Mouse (Mus musculus) neural tube, embryonic 15.5 days (tissue): Measurements from ENCODE around the gene Cpm. TPM values are rescaled to one million over a fixed set of nuclear protein-coding genes. Genes with fewer than 3 reads are reported as not detected.
A peak's percentile ranks its signal among the peaks of the same experiment; 100 is the strongest.

Experiments
- ATAC-seq: fragments of 200-750 bp; cut with Nextera tagmentation; 2 replicates; pipeline ENCODE4 v1.8.0; 2017; ENCODE audit warnings: mild to moderate bottlenecking, moderate TSS enrichment, moderate library complexity; ENCODE audit not compliant: low FRiP score
- H3K27ac ChIP-seq: fragments of 300-500 bp; sonication (generic); replicated peaks from 2 replicates; pipeline ENCODE4 v1.5.1; 2015; ENCODE audit warnings: mild to moderate bottlenecking, inconsistent platforms
- H3K27me3 ChIP-seq: fragments of 300-500 bp; sonication (generic); replicated peaks from 2 replicates; pipeline ENCODE4 v1.6.1; 2015; ENCODE audit warnings: inconsistent platforms
- H3K36me3 ChIP-seq: fragments of 300-500 bp; sonication (generic); 2 replicates; pipeline ENCODE4 v1.6.1; 2015; ENCODE audit warnings: inconsistent platforms
- H3K4me1 ChIP-seq: fragments of 300-500 bp; sonication (generic); 2 replicates; pipeline ENCODE4 v1.6.1; 2015; ENCODE audit warnings: inconsistent platforms
- H3K4me2 ChIP-seq: fragments of 300-500 bp; sonication (generic); 2 replicates; pipeline ENCODE4 v1.6.1; 2015; ENCODE audit warnings: inconsistent platforms, mild to moderate bottlenecking, moderate library complexity
- H3K4me3 ChIP-seq: fragments of 300-500 bp; sonication (generic); replicated peaks from 2 replicates; pipeline ENCODE4 v1.5.1; 2015; ENCODE audit warnings: mild to moderate bottlenecking, inconsistent platforms
- H3K9ac ChIP-seq: fragments of 300-500 bp; sonication (generic); replicated peaks from 2 replicates; pipeline ENCODE4 v1.6.1; 2015; ENCODE audit warnings: mild to moderate bottlenecking, inconsistent platforms
- H3K9me3 ChIP-seq: fragments of 300-500 bp; sonication (generic); replicated peaks from 2 replicates; pipeline ENCODE4 v1.6.1; 2016; ENCODE audit warnings: inconsistent platforms
- WGBS: fragments of 180-500 bp; shearing (Covaris S2); methylation state at CpG from one replicate; pipeline ENCODE4 v1.1.7; 2015; ENCODE audit warnings: mixed read lengths; 5-methylcytosine and 5-hydroxymethylcytosine counted together
- polyA plus RNA-seq: library from polyadenylated mRNA; unstranded; fragments of >200 nt; fragmentation: Nextera tagmentation; extraction: Ambion mirVana; gene quantifications from 2 replicates; pipeline ENCODE4 v1.2.1, GENCODE M21; 2015

Gene Cpm
- polyA plus RNA-seq, 1 experiment from 2014 or later, result 4.1 TPM

GRCm38 (mm10) chr10:117642491-117643262 is 13.4 kb downstream of the Cpm start:
- no peaks in the 10 kb centered on the region for H3K9me3 ChIP-seq
- no peaks in the 10 kb centered on the region for H3K27me3 ChIP-seq
- H3K4me3 ChIP-seq, result no peak overlapping the region
- H3K9ac ChIP-seq, result no peak overlapping the region
- H3K4me2 ChIP-seq, result no peak overlapping the region
- H3K36me3 ChIP-seq, result no peaks in the 10 kb centered on the region
- WGBS, result 95% methylated on average over 15 of the region's 15 CpGs
- no peak for ATAC-seq
- no peak overlapping the region for H3K27ac ChIP-seq
- peaks cover 15% of the 10 kb centered on the region; the same call in 1 of the 2 replicates for H3K4me1 ChIP-seq

- no peak for ATAC-seq
- peaks cover 15% of the 10 kb centered on the region; the same call in 1 of the 2 replicates for H3K4me1 ChIP-seq
- H3K9ac ChIP-seq, result no peak overlapping the region
- no peak overlapping the region for H3K4me2 ChIP-seq
- H3K27me3 ChIP-seq, result no peaks in the 10 kb centered on the region
- no peaks in the 10 kb centered on the region for H3K36me3 ChIP-seq
- no peaks in the 10 kb centered on the region for H3K9me3 ChIP-seq
- no peak overlapping the region for H3K4me3 ChIP-seq
- H3K27ac ChIP-seq, result no peak overlapping the region
- WGBS, result 86% methylated on average over 6 of the region's 6 CpGs
Measured at GRCm38 (mm10) chr10:117643302-117643701, 14.0 kb downstream of the Cpm start.

- Histone ChIP-seq H3K27me3 (no peaks in the 10 kb centered on the region), H3K9ac (no peak overlapping the region), H3K4me2 (no peak overlapping the region), H3K9me3 (no peaks in the 10 kb centered on the region), H3K27ac (no peak overlapping the region), H3K4me3 (no peak overlapping the region), H3K4me1 (peaks cover 15% of the 10 kb centered on the region; the same call in 1 of the 2 replicates), H3K36me3 (no peaks in the 10 kb centered on the region)
- WGBS, result 68% methylated on average over 12 of the region's 12 CpGs
- ATAC-seq, result no peak
Measured at GRCm38 (mm10) chr10:117643711-117644428, 14.6 kb downstream of the Cpm start.

- Histone ChIP-seq H3K27ac (no peak overlapping the region), H3K4me2 (no peak overlapping the region), H3K9me3 (no peaks in the 10 kb centered on the region), H3K36me3 (no peaks in the 10 kb centered on the region), H3K4me1 (peaks cover 15% of the 10 kb centered on the region; the same call in 1 of the 2 replicates), H3K4me3 (no peak overlapping the region), H3K27me3 (no peaks in the 10 kb centered on the region), H3K9ac (no peak overlapping the region)
- WGBS, result 64% methylated on average over 8 of the region's 8 CpGs
- ATAC-seq, result no peak
Measured at GRCm38 (mm10) chr10:117644429-117644748, 15.1 kb downstream of the Cpm start.

- no peak for ATAC-seq
- Histone ChIP-seq H3K4me1 (peaks cover 15% of the 10 kb centered on the region; the same call in 1 of the 2 replicates), H3K36me3 (no peaks in the 10 kb centered on the region), H3K27me3 (no peaks in the 10 kb centered on the region), H3K9me3 (no peaks in the 10 kb centered on the region), H3K4me3 (no peak overlapping the region), H3K4me2 (no peak overlapping the region), H3K27ac (no peak overlapping the region), H3K9ac (no peak overlapping the region)
- 88% methylated on average over 11 of the region's 11 CpGs for WGBS
Measured at GRCm38 (mm10) chr10:117644828-117645227, 15.5 kb downstream of the Cpm start.

- 56% methylated on average over 7 of the region's 7 CpGs for WGBS
- no peak overlapping the region for H3K4me2 ChIP-seq
- no peaks in the 10 kb centered on the region for H3K9me3 ChIP-seq
- ATAC-seq, result no peak
- H3K9ac ChIP-seq, result no peak overlapping the region
- H3K36me3 ChIP-seq, result no peaks in the 10 kb centered on the region
- peaks cover 15% of the 10 kb centered on the region; the same call in 1 of the 2 replicates for H3K4me1 ChIP-seq
- no peak overlapping the region for H3K27ac ChIP-seq
- no peaks in the 10 kb centered on the region for H3K27me3 ChIP-seq
- no peak overlapping the region for H3K4me3 ChIP-seq
Measured at GRCm38 (mm10) chr10:117645487-117645964, 16.2 kb downstream of the Cpm start.

DNA sequence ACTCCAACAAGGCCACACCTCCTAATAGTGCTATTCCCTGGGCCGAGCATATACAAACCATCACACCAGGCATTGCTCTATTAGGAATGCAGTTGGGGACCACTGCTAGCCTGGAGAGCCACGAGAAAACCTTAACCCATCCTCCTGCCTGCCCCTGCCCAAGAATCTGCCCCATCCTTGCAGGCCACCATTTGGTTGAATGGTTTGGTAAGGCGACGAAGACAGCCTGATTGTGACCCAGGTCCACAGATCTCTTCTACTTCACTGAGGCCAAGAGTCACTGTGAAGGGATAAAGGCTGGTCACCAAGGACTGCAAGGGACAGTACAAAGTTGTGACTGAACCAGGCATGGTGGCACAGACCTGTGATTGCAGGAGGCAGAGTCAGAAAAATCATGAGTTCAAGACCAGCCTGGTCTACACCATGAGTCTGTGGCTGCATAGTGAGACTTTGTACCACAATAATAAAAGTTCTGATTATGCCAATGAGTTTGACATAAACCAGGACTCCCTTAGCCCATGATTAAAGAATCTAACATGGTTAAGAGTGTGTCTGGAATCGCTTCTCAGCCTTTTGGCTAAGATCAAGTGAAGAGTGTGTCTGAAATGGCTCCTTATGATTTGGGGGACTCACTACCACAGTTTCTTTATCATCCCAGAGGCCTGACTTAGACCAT is 17.3 kb downstream of the Cpm start:
- 84% methylated on average over 5 of the region's 5 CpGs for WGBS
- no peak overlapping the region for H3K27ac ChIP-seq

GRCm38 (mm10) chr10:117647158-117647505 is 17.8 kb downstream of the Cpm start:
- Histone ChIP-seq H3K27me3 (no peaks in the 10 kb centered on the region), H3K4me2 (no peak overlapping the region; the same call in 1 of the 2 replicates), H3K36me3 (no peaks in the 10 kb centered on the region), H3K4me3 (no peak overlapping the region), H3K4me1 (peaks cover 15% of the 10 kb centered on the region; the same call in 1 of the 2 replicates), H3K9ac (no peak overlapping the region), H3K9me3 (no peaks in the 10 kb centered on the region), H3K27ac (no peak overlapping the region)
- WGBS, result 32% methylated on average over 13 of the region's 13 CpGs
- ATAC-seq, result 0 out of 2 replicates have a peak, but pooled peaks have one; percentile 55

More for the DNA sequence above, 17.3 kb downstream of the Cpm start:
- Histone ChIP-seq H3K4me3 (no peak overlapping the region), H3K36me3 (no peaks in the 10 kb centered on the region), H3K4me2 (no peak overlapping the region; the same call in 1 of the 2 replicates), H3K9ac (no peak overlapping the region), H3K27me3 (no peaks in the 10 kb centered on the region), H3K9me3 (no peaks in the 10 kb centered on the region), H3K4me1 (peaks cover 15% of the 10 kb centered on the region; the same call in 1 of the 2 replicates)
- ATAC-seq, result no peak

DNA sequence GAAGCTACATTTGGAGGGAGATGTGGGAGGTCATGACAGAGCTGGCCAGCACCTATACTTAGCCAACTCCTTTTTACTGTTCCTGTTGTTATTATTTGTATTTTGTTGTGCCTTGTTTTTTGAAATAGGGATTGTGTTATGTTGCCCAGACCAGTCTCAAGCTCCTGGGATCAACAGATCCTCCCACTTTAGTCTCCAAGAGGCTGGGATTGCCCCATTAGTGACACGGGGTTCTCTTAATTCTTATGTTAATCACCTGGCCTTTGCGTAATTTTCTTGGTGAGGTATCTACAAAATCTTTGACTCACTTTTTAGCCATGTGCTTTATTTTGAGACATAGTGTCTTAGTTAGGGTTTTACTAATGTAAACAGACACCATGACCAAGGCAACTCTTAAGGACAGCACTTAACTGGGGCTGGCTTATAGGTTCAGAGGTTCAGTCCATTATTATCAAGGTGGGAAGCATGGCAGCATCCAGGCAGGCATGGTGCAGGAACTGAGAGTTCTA is 18.7 kb downstream of the Cpm start:
- Histone ChIP-seq H3K36me3 (no peaks in the 10 kb centered on the region), H3K27me3 (no peaks in the 10 kb centered on the region), H3K4me2 (no peak overlapping the region), H3K9me3 (no peaks in the 10 kb centered on the region), H3K4me3 (no peak overlapping the region), H3K4me1 (peaks cover 15% of the 10 kb centered on the region; the same call in 1 of the 2 replicates), H3K27ac (no peak overlapping the region), H3K9ac (no peak overlapping the region)
- WGBS, result 76% methylated on average over 2 of the region's 2 CpGs
- ATAC-seq, result no peak

GRCm38 (mm10) chr10:117648643-117649042 is 19.3 kb downstream of the Cpm start:
- no peak overlapping the region for H3K9ac ChIP-seq
- H3K4me2 ChIP-seq, result no peak overlapping the region
- H3K4me1 ChIP-seq, result peaks cover 13% of the 10 kb centered on the region; the same call in 1 of the 2 replicates
- no peak for ATAC-seq
- WGBS, result 84% methylated on average over 3 of the region's 3 CpGs
- no peaks in the 10 kb centered on the region for H3K9me3 ChIP-seq
- no peak overlapping the region for H3K27ac ChIP-seq
- no peak overlapping the region for H3K4me3 ChIP-seq
- no peaks in the 10 kb centered on the region for H3K27me3 ChIP-seq
- no peaks in the 10 kb centered on the region for H3K36me3 ChIP-seq

DNA sequence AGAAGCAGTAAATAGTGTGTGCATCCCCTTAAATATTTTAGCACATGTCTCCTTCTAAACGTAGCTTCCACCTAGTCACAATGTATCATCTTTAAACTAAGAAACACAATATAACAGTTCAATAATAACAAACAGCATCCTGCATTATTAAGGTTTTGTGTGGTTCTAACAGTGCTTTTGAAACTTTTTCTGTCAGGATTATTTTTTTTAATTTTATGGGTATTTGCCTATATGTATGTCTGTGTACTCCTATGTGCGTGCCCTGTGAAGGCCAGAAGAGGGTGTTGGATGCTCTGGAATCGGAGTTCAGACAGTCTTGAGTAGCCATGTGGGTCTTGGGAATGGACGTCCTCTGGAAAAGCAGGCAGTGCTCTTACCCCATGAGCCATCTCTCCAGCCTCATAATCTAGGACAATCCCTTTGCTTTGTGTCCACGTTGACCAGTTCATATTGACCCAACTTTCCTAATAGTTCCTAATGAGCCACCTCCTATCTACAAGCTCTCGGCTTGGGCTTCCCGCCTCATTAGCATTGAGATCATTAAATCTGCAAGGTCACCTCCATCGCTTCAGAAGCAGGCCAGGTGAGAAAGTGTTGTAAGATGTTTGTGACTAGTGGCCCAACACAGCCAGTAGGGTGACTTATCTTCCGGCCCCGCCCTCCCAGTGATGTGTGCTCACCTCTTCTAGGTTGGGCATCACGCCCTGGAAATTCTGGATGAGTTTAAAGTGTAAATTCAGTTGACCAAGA is 20.2 kb downstream of the Cpm start:
- Histone ChIP-seq H3K36me3 (no peaks in the 10 kb centered on the region), H3K4me2 (no peak overlapping the region), H3K4me3 (no peak overlapping the region), H3K9me3 (no peaks in the 10 kb centered on the region), H3K9ac (no peak overlapping the region), H3K4me1 (peaks cover 7% of the 10 kb centered on the region; the same call in 1 of the 2 replicates), H3K27ac (no peak overlapping the region), H3K27me3 (no peaks in the 10 kb centered on the region)
- WGBS, result 89% methylated on average over 11 of the region's 11 CpGs
- ATAC-seq, result no peak
